Mouse (Mus musculus) hindbrain, embryonic 10.5 days (tissue): ENCODE data around the gene Rad23a. TPM values are rescaled to one million over a fixed set of nuclear protein-coding genes. Genes with fewer than 3 reads are reported as not detected.

ENCODE experiments used
- DNase-seq: peaks from one replicate; pipeline ENCODE4 v3.0.0-alpha.2; 2017; ENCODE audit warnings: low spot score
- H3K27ac ChIP-seq: fragments of 300-500 bp; sonication (generic); 2 replicates; pipeline ENCODE4 v1.5.1; 2016; ENCODE audit warnings: mild to moderate bottlenecking, moderate library complexity
- H3K27me3 ChIP-seq: fragments of 300-500 bp; sonication (generic); 2 replicates; pipeline ENCODE4 v1.6.1; 2016; ENCODE audit warnings: mild to moderate bottlenecking; ENCODE audit not compliant: poor library complexity, insufficient read depth, severe bottlenecking
- H3K36me3 ChIP-seq: fragments of 300-500 bp; sonication (generic); 2 replicates; pipeline ENCODE4 v1.6.1; 2016; ENCODE audit warnings: mild to moderate bottlenecking, moderate library complexity
- H3K4me1 ChIP-seq: fragments of 300-500 bp; sonication (generic); replicated peaks from 2 replicates; pipeline ENCODE4 v1.6.1; 2016; ENCODE audit warnings: mild to moderate bottlenecking
- H3K4me3 ChIP-seq: fragments of 300-500 bp; sonication (generic); 2 replicates; pipeline ENCODE4 v1.5.1; 2016; ENCODE audit warnings: mild to moderate bottlenecking, moderate library complexity
- H3K9me3 ChIP-seq: fragments of 300-500 bp; sonication (generic); 2 replicates; pipeline ENCODE4 v1.6.1; 2016; ENCODE audit warnings: mild to moderate bottlenecking, moderate library complexity
- WGBS: fragments of 180-500 bp; shearing (Covaris S2); methylation state at CpG from one replicate; pipeline ENCODE4 v1.1.7; 2016; 5-methylcytosine and 5-hydroxymethylcytosine counted together
- polyA plus RNA-seq: library from polyadenylated mRNA; unstranded; fragments of >200 nt; fragmentation: Nextera tagmentation; extraction: Ambion mirVana; gene quantifications from 2 replicates; pipeline ENCODE4 v1.2.1, GENCODE M21; 2016

Gene Rad23a
- polyA plus RNA-seq, 1 experiment from 2014 or later, result 115 TPM

GRCm38 (mm10) chr8:84787523-84788302 is 52.8 kb downstream of the Rad23a start:
- Histone ChIP-seq H3K27me3 (peaks cover 100% of the 10 kb centered on the region), H3K36me3 (no peaks in the 10 kb centered on the region), H3K4me1 (peaks cover 4% of the 10 kb centered on the region), H3K4me3 (no peak overlapping the region), H3K27ac (no peak overlapping the region), H3K9me3 (no peaks in the 10 kb centered on the region)
- DNase-seq, result no peak
- WGBS, result 5% methylated on average over 14 of the region's 14 CpGs

- Histone ChIP-seq H3K27ac (no peak overlapping the region), H3K4me3 (no peak overlapping the region), H3K4me1 (peaks cover 4% of the 10 kb centered on the region), H3K36me3 (no peaks in the 10 kb centered on the region), H3K27me3 (peaks cover 100% of the 10 kb centered on the region), H3K9me3 (no peaks in the 10 kb centered on the region)
- DNase-seq, result peak; percentile 17
- WGBS, result 4% methylated on average over 11 of the region's 11 CpGs
Measured at GRCm38 (mm10) chr8:84786801-84787467, 53.5 kb downstream of the Rad23a start.

GRCm38 (mm10) chr8:84785756-84786677 is 54.4 kb downstream of the Rad23a start:
- no peaks in the 10 kb centered on the region for H3K9me3 ChIP-seq
- H3K36me3 ChIP-seq, result no peaks in the 10 kb centered on the region
- WGBS, result under 1% methylated on average over 38 of the region's 38 CpGs
- H3K4me1 ChIP-seq, result peaks cover 4% of the 10 kb centered on the region
- H3K27ac ChIP-seq, result no peak overlapping the region
- no peak overlapping the region for H3K4me3 ChIP-seq
- H3K27me3 ChIP-seq, result peaks cover 100% of the 10 kb centered on the region
- peak; percentile 32 for DNase-seq

GRCm38 (mm10) chr8:84785506-84785755 is 55.0 kb downstream of the Rad23a start:
- DNase-seq, result peak; percentile 41
- Histone ChIP-seq H3K36me3 (no peaks in the 10 kb centered on the region), H3K27me3 (peaks cover 100% of the 10 kb centered on the region), H3K27ac (no peak overlapping the region), H3K9me3 (no peaks in the 10 kb centered on the region), H3K4me3 (no peak overlapping the region), H3K4me1 (peaks cover 4% of the 10 kb centered on the region)
- WGBS, result under 1% methylated on average over 11 of the region's 11 CpGs

GRCm38 (mm10) chr8:84784681-84785505 is 55.6 kb downstream of the Rad23a start:
- Histone ChIP-seq H3K27ac (no peak overlapping the region), H3K27me3 (peaks cover 100% of the 10 kb centered on the region), H3K4me3 (no peak overlapping the region), H3K9me3 (no peaks in the 10 kb centered on the region), H3K36me3 (no peaks in the 10 kb centered on the region), H3K4me1 (peaks cover 4% of the 10 kb centered on the region)
- peak; percentile 47 for DNase-seq
- WGBS, result under 1% methylated on average over 48 of the region's 48 CpGs

Other genes with a start within 250 kb of the Rad23a start
- 89.9 and 94.7 TPM in 2 replicates for gene Ier2, start 177.8 kb downstream of the Rad23a start, polyA plus RNA-seq
- gene Trmt1, start 154.4 kb downstream of the Rad23a start, polyA plus RNA-seq, result 57.8 and 65.9 TPM in 2 replicates
- 25.2 and 28.9 TPM in 2 replicates for gene Nacc1, start 152.8 kb downstream of the Rad23a start, polyA plus RNA-seq
- gene Lyl1, start 139.2 kb downstream of the Rad23a start, polyA plus RNA-seq, result 5.6 and 6.5 TPM in 2 replicates
- 0.54 and 1.9 TPM in 2 replicates for gene G430095P16Rik, start 117.7 kb downstream of the Rad23a start, polyA plus RNA-seq
- 0.07 and 0.29 TPM in 2 replicates for gene Nfix, start 40.3 kb downstream of the Rad23a start, polyA plus RNA-seq
- 3.8 and 5.5 TPM in 2 replicates for gene Dand5, start 17.8 kb downstream of the Rad23a start, polyA plus RNA-seq
- 43.7 and 45.8 TPM in 2 replicates for gene Gadd45gip1, start 9.1 kb downstream of the Rad23a start, polyA plus RNA-seq
- gene Calr, start 6.3 kb upstream of the Rad23a start, polyA plus RNA-seq, result 783 and 812 TPM in 2 replicates
- 129 and 134 TPM in 2 replicates for gene Farsa, start 16.3 kb upstream of the Rad23a start, polyA plus RNA-seq
- 61.5 and 67.1 TPM in 2 replicates for gene Syce2, start 31.4 kb upstream of the Rad23a start, polyA plus RNA-seq
- gene Gcdh, start 53.3 kb upstream of the Rad23a start, polyA plus RNA-seq, result 35.5 and 43.4 TPM in 2 replicates
- 18.2 and 21.5 TPM in 2 replicates for gene Klf1, start 61.3 kb upstream of the Rad23a start, polyA plus RNA-seq
- gene Dnase2a, start 67.9 kb upstream of the Rad23a start, polyA plus RNA-seq, result 5.8 and 6.6 TPM in 2 replicates
- gene Mast1, start 96.7 kb upstream of the Rad23a start, polyA plus RNA-seq, result 5.0 and 12.7 TPM in 2 replicates
- 0.55 and 0.88 TPM in 2 replicates for gene Rtbdn, start 106.3 kb upstream of the Rad23a start, polyA plus RNA-seq
- not detected in 2 replicates for gene Gm49661, start 128.8 kb upstream of the Rad23a start, polyA plus RNA-seq
- 1,241 and 1,456 TPM in 2 replicates for gene Prdx2, start 128.9 kb upstream of the Rad23a start, polyA plus RNA-seq
- gene Rnaseh2a, start 129.1 kb upstream of the Rad23a start, polyA plus RNA-seq, result 137 and 146 TPM in 2 replicates
- 6.5 and 8.7 TPM in 2 replicates for gene Junb, start 138.1 kb upstream of the Rad23a start, polyA plus RNA-seq
- gene Hook2, start 149.9 kb upstream of the Rad23a start, polyA plus RNA-seq, result 14.5 and 16.8 TPM in 2 replicates
- gene Best2, start 173.9 kb upstream of the Rad23a start, polyA plus RNA-seq, result not detected in 2 replicates
- 162 and 176 TPM in 2 replicates for gene Asna1, start 184.6 kb upstream of the Rad23a start, polyA plus RNA-seq
- gene Trir, start 186.2 kb upstream of the Rad23a start, polyA plus RNA-seq, result 149 and 164 TPM in 2 replicates
- 27.4 and 28.4 TPM in 2 replicates for gene Tnpo2, start 196.2 kb upstream of the Rad23a start, polyA plus RNA-seq
- 28.0 and 33.4 TPM in 2 replicates for gene Fbxw9, start 219.4 kb upstream of the Rad23a start, polyA plus RNA-seq
- gene Gm5741, start 227.3 kb upstream of the Rad23a start, polyA plus RNA-seq, result 0.86 and 1.0 TPM in 2 replicates
- gene Dhps, start 231.1 kb upstream of the Rad23a start, polyA plus RNA-seq, result 73.7 and 75.2 TPM in 2 replicates
- gene Wdr83os, start 240.1 kb upstream of the Rad23a start, polyA plus RNA-seq, result 134 and 136 TPM in 2 replicates
- 63.4 TPM in 2 replicates for gene Wdr83, start 240.6 kb upstream of the Rad23a start, polyA plus RNA-seq
- gene Man2b1, start 242.6 kb upstream of the Rad23a start, polyA plus RNA-seq, result 19.8 and 23.1 TPM in 2 replicates